Mouse (Mus musculus) brain, embryonic 18.5 days (tissue): ENCODE measurements around the gene Prune1.

Experiments used
- DNase-seq: peaks from one replicate; pipeline ENCODE4 v3.0.0-alpha.2; 2012; ENCODE audit warnings: low read depth, low spot score

Prune1 gene

DNA sequence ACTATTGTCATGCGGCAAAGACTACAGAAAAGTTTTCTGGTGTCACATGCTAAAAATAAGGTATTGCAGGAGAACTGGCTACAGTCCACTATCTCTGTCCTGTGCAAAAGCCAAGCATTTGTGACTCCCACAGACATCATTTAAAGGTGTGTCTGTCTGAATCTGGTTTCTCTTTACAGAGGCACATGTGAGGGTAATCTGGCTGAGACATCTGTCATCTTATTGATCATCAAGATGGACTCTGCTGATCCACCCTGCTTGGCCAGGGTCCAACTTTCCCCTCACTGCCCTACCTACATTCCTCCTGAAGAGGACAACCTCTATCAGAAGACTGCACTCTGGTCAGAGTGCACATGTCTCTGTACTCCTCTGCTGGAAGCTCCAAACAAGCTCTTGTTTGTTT lies 4.7 kb downstream of the Prune1 start:
- no peak for DNase-seq

DNA sequence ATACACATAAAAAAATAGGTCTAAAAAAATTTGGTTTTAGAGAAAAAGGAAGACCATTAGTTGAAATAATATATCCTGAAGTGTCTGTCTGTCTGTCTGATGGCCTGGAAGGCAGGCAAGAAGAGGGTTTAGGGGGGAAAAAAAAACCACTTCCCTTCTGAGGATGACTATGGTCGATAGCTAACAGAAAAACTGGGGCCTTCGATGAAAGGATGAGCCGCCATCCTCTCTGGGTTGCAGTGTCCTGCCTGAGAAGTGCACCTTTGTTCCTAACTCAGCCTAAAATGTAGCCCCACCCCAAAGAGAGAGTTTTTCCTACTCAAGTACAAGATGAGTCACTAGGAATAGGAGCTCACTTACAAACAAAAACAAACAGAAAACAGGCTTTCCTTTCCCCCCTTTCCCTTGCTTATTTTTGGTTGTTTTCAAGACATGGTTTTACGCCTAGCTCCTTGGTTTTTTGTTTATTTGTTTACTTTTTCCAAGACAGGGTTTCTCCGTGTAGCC lies 5.4 kb downstream of the Prune1 start:
- no peak for DNase-seq

DNA sequence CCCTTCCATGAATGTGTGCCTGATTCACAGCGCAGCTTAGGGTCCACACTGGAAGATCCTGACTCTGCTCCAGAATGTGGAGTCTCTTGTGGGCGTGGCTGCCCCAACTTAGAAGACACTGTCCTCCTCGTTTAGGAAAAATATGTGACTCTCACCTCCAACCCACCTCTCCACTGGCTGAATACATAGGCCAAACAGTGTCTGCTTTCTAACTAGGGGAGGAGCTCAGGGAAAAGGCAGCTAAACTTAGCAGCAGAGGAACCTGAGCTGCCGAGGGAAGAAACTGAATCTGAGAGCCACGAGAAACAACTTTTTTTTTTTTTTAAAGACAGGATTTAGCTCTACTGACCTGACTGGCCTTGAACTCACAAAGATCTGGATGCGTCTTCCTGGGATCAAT lies 6.7 kb downstream of the Prune1 start:
- DNase-seq = no peak

DNA sequence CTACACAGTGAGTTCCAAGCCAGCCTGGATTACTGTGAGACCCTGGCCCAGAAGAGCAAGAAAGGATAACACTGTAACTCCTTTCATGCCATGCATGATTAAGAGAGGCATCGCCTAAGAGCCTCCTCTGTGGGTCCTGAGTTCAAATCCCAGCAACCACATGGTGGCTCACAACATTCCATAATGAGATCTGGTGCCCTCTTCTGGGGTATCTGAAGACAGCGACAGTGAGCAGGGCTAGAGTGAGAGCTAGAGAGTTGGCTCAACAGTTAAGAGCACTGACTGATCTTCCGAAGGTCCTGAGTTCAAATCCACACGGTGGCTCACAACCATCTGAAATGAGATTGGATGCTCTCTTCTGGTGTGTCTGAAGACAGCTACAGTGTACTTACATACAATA lies 7.4 kb downstream of the Prune1 start:
- DNase-seq = no peak

DNA sequence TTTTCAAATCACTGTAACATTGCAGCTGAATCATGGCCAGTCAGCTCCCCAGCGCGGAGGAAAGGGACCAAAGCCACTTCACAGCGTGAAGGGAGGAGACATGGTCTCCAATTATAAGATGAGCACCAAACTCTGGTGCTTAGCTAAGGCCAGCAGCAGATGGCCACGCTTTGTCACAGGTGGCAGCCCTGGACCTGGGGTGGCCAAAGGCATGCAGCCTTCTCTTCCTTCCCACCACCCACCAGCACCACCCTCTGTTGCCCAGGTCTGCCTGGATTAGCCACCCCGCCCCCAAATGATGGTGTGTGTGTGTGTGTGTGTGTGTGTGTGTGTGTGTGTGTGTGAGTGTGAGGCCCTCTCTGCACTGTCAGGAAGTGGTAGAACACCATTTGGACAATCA lies 8.4 kb downstream of the Prune1 start:
- DNase-seq = no peak

DNA sequence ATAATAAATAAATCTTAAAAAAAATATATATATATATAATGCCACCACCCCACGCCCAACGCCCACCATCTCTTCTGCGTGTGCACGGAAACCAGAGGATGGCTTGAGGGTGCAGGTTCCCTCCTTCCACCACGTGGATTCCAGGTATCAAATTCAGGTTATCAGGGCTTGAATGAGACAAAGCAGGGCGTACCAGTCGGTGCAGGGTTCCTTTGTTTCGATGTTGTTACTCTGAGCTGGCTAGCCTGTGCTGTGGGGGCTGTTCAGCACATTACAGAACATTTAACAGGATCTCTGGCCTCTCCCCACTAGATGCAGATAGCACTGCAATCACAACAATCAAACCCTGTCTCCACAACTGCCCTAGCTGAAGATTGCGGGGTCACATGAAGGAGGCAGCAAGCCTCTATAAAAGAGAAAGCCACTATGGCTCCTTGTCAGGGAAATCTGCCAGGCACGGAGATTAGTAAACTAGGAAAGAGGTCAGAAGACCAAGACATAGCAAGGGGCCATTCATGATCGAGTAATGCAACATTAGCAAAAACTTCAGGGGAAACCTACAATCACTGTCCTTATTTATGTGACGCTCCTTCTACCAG lies 11.0 kb downstream of the Prune1 start:
- DNase-seq = no peak

DNA sequence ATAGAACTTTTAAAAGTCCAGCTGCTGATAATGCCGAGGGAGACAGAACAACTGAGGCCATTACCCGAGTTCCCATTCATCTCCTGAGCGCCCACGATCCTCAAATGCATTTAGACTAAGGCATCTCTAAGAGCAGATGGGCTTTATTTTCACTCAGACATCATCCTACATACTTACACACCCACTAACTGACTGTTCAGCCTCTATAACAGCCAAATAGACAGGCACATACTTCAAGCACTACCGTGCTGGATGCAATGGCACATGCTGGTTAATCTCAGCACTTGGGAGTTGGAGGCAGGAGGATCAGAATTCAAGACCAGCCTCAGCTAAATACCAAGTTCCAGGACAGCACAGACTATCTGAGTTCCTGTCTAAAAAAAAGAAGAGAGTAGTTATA lies 12.1 kb downstream of the Prune1 start:
- DNase-seq = no peak

DNA sequence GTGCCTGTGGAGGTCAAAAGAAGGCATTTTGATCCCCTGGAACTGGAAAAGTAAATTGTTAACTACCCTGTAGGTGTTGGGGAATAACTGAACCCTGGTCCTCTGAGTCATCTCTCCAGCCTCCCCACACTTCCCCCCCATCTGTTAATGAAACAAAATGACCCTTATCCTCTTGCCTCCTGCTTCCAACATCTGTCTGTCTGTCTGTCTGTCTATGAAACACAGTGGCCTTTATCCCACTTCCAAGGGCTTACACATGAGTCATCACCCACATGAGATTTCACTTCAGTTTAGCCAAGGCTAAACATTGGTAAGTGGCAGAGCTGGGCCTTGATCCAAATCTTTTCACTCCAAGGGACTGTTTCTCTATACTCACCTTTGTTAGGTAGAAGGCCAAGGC lies 14.0 kb downstream of the Prune1 start:
- no peak for DNase-seq

DNA sequence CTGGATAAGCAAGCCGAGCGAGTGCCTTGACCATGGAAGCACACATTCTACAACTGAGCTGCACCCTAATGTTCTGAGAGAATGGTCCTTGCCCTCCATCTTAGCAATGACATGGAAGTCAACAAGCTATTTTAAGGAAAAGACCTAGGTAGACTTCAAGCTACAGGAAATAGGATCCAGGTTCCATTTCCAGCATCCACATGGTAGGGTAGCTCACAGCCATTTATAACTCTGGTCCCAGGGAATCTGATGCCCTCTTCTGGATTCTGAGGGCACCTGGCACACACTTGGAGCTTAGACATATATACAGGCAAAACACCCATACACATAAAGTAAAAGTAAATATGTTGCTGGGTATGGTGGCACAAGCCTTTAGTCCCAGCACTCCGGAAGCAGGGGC lies 15.8 kb downstream of the Prune1 start:
- no peak for DNase-seq

DNA sequence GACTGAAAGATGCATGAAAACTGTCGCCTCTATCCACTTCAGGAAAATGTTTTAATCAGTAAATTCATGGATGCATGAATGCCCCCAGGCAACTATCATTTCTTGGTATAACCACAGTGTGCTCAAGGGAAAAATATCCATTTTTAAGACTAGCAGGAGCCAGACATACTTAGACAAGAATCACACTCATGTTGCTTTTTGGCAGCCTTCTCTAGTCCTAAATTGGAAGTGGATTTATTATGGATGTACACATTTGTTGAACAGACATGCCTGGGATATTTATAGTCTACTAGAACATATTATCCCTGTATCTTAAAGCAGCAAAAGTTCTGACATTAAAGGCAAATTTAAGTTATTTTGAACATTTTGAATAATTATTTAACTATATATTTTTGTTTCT lies 17.2 kb downstream of the Prune1 start:
- no peak for DNase-seq

DNA sequence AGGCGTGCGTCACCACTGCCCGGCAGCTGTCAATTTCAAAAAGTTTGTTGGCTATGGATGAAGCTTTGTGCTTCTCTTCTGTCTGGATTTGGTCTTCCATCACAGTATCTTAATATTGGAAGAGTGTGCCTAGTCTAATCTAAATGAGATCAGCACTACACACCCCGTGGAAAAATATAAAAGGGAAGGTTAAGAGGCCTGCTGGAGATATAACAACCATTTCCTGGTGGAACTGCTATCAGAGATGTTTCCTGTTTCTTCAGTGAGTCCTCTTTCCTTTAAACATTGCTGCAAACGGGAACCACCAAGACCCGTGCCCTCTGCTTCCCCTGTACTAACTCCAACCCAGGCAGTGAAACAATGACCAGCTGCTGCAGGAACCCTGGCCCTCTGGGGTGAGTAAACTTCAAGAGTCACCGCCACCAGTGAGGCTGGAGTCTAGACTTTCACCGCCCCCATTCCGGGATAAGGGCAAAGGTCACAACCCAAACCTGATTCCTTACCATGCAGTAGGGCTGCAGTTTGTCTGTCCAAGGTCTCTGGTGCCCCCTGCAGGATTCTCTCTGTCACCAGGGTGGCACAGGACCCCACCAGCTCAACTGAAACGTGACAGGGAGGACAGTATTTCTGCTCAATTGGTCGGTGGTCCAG lies 18.7 kb downstream of the Prune1 start:
- no peak for DNase-seq

DNA sequence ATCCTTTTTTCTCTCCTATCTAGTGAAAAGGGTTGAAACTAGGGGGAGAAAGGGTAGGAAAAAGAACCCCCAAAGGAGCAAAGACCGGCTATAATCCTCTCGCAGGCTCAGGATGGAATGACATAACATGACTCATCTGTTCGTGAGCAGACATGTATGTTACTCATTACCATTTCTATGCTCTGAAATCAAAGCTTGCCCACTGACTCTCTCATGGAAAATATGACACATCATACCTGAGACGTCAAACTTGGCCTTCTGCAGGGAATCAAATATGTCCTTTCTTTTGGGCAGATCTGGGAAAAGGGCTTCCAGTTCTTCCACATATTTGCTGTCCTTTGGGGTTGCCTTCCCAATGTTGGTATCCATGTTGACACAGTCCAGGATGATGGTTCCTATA lies 19.9 kb downstream of the Prune1 start:
- DNase-seq = no peak

DNA sequence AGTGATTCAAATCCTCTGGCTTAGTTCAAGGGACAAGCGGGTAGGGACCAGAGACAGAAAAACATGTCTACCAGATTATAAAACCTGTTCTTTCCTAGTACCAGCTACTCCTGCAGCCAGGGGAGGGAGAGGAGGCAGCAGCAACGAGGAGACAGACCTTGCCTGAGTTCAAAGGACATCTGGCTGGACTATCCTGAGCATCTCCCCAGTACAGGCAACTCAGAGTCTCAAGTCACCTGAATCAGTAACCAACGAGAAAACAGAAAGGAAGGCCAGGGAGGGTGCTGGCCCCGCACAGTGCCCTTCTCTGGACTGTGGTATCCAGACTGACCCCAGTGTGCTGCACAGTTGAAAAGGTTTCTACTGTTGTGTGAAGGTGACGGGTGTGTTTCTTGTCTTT lies 24.9 kb downstream of the Prune1 start:
- no peak for DNase-seq

DNA sequence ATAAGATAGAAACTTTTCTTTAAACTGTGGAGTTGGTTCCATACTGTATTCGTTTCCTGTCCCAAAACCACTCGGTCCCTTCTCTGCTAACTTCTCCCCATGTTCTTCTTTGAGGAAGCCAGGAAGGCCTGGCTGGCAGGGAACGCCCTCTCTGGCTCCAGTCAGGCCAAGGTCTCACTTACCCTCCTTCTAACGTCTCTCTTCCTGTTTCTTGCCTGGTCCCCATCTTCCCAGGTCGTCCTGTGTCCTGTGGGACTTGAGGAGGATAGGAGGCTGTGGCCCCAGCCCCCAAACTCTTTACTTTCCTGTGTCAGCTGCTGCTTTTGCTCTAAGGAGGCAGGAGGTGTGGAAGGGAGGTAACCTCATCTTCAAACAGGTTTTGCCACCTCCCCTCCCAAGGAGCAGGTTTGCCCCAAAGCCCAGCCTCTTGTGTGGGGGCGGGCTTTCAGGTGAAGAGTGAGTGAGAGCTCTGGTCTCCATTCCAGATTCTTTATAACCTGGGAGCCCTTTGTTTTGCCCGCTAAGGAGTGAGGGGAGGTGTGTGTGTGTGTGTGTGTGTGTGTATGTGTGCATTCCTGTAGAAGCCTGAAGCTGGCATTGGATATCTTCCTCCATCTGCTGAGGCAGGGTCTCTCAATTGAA lies 31.0 kb downstream of the Prune1 start, which contains the start of gene Bnipl:
Gene Bnipl, minus strand, starts transcription at position 411 of the 642 bp plus-strand sequence.
- DNase-seq = no peak

DNA sequence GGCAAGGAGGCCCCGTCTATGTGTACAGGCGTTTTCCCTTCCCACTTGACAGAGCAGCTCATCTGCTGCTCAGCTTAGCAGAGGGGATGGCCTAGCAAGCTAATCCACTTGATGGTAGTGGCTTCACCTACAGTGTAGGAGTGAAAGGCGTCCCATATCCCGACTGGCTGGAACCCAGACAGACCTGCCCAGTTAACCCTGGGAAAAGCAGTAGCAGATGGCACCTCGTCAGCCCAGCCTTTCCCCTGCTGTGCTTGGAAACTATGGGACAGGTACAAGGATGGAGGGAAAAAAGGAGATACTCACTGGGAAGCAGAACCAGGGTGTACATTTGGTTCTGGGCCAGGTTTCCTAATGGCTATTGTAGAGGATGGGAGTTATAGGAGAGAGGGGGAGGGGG lies 31.5 kb downstream of the Prune1 start:
- DNase-seq = no peak

DNA sequence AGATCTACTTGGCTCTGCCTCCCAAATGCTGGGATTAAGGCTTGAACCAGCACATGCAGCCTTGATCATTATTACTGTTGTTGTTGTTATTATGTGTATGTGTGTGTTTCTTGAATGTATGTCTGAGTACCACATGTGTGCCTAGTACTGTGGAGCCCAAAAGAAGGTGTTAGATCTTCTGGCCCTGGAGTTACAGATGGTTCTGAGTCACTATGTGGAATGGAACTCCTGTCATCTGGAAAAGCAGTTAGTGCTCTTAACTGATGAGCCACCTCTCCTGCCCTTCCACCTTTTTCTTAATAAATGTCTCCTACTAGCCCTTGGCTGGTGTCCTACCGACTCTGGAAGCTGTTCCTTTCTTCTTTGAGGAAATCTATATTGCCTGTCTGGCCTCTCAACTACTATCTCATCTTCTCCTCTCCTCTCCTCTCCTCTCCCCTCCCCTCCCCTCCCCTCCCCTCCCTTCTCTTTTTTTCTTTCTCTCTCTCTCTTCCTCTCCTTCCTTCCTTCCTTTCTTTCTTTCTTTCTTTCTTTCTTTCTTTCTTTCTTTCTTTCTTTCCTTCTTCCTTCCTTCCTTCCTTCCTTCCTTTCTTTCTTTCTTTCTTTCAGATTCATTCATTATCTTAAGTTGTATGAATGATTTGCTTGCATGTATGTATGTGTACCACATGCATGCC lies 34.1 kb downstream of the Prune1 start:
- DNase-seq = no peak

DNA sequence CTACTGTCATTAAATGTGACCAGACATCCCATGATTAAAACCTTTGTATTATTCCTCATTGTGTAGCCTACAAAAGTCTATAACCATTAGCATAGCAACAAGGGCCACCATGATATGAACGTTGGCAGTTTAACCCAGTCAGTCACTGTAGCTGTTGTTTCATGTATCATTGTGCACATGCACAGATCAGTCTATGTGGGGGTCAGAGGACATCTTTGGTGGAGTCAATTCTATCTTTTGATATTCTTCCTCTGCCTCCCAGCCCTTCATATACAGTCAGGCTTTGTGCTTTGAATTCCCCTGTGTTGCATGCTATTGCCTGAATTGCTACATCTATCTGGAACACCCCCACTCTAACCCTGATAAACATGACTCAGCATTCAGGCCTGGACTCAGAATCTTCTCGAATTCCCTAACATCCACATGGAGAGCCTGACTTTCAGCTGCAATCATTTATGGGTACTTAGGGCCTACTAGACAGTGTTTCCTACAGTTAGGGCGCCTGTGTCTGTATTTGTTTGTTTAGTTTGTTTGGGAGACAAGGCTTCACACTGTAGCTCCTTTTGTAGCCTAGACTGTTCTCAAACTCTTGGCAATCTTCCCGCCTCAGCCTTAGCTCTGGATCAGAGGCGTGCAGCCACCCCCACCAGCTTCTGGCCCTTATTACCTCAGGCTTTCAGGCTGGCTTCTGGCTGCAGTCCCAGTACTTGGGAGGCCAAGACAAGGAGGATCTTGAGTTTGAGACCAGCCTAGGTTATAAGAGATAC lies 35.2 kb downstream of the Prune1 start:
- DNase-seq = no peak

DNA sequence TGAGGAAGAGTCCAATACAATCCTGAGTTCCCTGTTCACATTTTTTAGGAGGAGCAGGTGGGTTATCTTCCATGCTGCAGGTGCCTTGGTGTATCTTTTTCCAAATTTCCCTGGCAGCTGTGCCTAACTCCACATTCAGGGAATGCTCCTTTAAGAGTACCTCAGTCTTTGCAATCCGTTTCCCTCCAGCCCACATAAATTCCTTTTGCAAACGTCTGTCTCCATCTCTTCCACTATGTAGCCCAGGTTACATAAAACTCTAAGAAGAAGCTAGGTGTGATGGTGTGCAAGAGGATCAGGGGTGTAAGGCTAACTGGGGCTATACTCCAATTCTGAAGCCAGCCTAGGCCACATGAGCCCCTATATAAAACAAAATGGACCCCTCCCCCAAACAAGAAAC lies 38.8 kb downstream of the Prune1 start:
- DNase-seq = no peak

DNA sequence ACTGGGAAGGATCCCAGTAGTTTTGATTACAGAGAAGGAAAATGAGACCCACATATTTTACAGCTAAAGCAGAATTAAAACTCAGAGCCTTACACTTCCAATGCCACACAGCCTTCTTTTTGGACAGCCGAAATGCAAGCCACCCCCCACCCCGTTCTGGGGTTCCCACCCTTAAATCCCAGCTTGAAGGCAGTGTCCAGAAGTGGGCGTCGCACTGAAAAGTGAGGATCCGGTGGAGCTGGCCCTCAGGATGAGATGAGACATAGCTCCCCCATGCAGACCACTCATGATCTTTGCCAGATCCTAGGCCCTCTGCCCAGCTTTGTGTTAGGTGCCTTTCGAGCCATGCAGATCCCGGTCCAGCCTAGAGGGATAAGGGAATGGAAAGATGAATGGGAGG lies 40.4 kb downstream of the Prune1 start, which contains the start of gene Gm128:
Gene Gm128, minus strand, starts transcription at position 101 of the 400 bp plus-strand sequence.
- DNase-seq = no peak

DNA sequence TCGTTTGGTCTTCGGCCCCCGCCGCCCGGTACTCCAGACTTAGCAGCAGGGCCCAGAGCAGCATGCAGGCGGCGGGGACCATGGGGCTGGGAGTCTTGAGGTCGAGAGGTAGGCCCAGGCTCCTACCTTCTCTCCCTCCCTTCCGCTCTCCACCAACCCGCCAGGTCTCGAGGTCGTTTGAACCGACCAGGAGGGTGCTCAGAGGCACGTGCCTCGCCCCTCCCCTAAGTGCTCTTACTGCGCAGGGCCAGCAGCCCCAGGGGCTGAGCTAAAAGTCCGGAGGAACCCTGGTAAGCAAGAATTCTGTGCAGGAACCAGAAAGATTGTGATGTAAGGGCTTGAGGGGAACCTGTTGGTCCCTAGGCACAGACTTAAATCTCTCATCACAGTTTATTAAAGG lies 41.0 kb downstream of the Prune1 start:
- no peak for DNase-seq

DNA sequence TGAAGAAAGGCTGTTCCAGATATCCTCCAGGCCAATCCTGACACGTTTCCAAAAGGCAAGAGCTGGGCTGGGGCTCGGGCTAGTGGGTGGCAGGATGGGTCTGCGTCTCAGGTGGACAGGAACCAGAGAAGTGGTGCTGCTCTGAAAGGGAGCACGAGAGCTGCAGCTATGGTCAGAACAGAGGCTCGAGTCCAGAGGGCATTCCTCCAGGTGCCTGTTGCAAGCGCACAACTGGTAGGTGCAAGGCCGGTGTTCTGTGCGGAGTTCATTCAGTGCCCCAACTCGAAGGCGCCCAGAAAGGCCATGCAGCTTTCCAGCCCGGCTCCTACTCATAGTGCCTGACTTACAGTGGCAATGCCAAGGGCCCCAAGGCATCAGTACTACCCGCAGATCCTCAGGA lies 41.9 kb downstream of the Prune1 start:
- no peak for DNase-seq

DNA sequence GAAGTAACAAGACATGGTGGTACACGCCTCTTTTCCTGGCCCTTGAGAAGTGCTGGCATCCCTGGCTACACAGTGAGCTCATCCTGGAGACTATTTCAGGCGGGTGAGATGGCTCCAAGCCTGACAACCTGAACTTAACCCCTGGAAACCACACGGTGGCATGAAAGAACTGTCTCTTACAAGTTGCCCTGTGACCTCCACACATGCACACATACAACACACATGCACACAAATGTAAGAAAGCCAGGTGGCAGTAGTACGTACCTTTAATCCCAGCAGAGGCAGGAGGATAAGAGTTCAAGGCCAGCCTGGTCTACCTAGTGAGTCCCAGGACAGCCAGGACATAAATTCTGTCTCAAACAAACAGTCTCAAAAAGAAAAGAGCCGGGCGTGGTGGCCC lies 42.9 kb downstream of the Prune1 start:
- no peak for DNase-seq
